Mouse (Mus musculus): Measurements from ENCODE around the gene Gm9117.
"Not testable (repeated sequence)": the region's sequence is repeated elsewhere in the genome, so short reads cannot be mapped to it uniquely, and the experiment has no call there.

The Gm9117 gene

DNA sequence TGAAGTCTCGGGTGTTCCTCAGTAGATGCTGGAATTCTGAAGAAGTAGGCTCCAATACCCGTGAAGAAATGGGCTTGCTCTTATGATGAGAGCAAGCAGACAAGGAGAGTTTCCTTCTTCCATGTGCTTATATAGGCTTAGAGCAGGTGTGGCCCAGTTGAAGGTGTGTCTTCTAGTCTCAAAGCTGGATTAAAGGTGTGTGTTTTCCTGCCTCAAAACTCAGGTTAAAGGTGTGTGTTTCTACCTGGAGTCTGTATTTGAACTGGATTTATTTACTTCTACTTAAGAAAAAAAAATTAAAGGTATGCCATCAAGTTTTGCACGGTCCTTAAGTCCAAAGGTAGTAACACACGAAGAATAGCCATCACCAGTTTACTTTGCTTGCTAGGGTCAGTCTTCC is at the start of gene Gm9117:
Gene Gm9117 (minus strand): TSS at position 101 of the 400 bp plus-strand sequence.
- DNase-seq (ENCODE audit: low spot score in 2 of 2): not testable (repeated sequence)

DNA sequence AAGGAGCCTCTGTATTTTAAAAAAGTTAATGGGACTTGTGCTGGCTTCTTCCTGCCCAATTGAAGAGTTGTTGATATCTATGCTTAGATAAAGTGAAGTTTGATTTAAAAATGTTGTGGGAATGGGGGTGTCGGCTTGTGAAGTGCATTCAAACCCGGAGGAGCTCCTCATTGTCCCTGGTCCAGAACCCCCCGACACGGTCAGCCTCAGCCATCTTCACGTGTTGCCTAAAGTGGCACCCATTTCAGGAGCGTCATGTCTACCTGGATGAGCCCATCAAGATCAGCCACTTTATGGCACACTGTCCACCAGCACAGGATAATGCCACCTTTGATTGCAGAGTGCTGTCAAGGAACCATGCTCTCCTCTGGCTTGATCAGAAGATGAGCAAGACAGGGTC is 25.6 kb upstream of the Gm9117 start:
- DNase-seq (ENCODE audit: low spot score in 2 of 2): not testable (repeated sequence)

DNA sequence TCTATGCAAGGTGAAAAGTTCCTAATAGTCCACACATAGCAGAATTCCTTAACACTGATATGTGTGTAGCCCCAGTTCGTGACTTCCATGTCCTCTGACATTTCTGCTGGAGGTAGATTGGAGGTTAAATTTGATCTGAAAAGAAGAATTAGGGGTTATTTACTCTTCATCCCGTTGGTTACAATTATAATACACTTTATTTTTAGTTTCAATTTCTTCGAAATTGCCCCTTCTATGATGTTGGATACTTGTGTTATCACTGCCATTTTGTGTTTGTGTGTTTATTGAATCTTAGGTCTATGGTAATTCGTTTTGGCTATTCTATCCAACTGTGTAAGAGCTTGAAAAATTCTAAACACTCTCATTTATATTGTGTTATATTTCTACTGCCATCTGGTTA is 17.9 kb upstream of the Gm9117 start, which contains the start of gene Tdpoz5:
Gene Tdpoz5 (minus strand): TSS at position 101 of the 400 bp plus-strand sequence.
- DNase-seq (ENCODE audit: low spot score in 2 of 2): not testable (repeated sequence)

DNA sequence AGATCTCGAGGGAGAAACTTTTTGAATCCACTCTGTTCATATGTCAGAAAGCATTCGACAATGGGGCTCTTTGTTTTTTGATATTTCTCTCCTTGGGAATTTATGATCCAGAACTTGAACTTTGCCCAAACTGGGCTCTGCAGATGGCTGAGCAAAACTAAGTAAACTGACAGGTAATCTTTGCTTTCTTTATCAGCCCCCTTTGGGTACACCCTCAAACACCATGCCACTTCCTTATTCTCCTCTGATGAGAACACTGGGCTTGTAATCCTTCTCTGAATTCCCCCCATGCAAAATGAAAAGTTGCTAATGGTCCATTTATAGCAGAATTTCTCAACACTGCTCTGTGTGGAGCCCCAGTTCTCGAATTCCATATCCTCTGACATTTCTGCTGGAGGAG is 5.0 kb downstream of the Gm9117 start:
- DNase-seq (ENCODE audit: low spot score in 2 of 2): not testable (repeated sequence)
